Mouse (Mus musculus): ENCODE measurements around the gene Lztr1.
A peak's percentile ranks its signal among the peaks of the same experiment; 100 is the strongest.

Lztr1 gene

GRCm38 (mm10) chr16:17508546-17509239, at the start of gene Lztr1:
Gene Lztr1, plus strand, starts transcription at chr16:17508688.
- peak; percentile 91 to 95 for DNase-seq

DNA sequence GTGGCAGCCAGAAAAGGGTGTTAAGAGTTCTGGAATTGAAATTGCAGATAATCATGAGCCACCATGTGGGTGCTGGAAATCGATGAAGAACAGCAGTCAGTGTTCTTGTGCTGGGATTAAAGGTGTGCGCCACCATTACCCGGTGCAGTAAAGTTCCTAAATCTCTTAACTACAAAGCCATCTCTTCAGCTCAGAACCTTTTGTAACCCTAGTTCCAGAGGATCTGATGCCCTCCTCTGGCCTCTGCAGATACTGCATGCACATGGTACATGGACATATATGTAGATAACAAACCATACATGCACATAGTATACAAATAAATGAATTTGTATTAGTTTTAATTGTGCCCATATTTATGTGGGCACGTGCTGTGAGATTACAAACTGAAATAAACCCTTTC, 48.2 kb upstream of the Lztr1 start:
- DNase-seq = peak; percentile 49 to 65

DNA sequence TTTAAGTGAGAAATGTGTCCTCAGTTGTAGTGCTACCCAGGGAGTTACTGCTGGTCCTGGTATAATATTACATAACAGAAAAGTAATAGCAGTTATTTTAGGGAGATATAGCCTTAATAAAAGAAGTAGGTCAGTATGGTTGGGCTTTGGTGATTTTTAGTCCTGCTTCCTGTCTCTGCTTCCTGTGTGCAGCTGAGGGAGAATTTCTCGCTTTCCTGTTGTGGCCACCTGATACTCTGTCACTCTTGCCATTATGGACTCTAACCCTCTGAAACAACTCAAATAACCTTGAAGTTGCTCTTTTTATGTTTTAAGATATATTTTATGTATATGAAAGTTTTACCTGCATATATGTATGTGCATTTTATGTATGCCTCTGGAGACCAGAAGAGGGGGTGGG, 46.9 kb upstream of the Lztr1 start:
- DNase-seq = no peak

DNA sequence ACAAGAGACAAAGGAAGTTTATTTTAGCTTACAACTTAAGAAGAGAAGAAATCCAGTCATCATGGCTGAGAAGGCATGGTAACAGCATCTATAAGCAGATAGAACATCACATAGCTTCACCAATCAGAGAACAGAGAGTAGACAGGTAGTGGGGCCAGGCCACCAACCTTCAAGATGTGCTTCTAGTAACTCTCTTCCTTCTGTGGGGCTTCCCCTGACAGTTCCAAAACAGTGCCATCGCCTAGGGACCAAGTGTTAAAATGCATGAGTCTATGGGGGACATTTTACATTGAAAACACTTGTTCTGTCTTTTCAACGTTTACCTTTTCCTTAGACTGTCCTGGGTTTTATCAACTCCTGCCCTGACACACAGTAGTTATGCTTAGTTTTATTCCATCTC, 45.3 kb upstream of the Lztr1 start:
- DNase-seq = no peak

- DNase-seq = no peak
Observed at GRCm38 (mm10) chr16:17466875-17467663, 41.4 kb upstream of the Lztr1 start.

- no peak for DNase-seq
Observed at GRCm38 (mm10) chr16:17472498-17472897, 36.0 kb upstream of the Lztr1 start.

DNA sequence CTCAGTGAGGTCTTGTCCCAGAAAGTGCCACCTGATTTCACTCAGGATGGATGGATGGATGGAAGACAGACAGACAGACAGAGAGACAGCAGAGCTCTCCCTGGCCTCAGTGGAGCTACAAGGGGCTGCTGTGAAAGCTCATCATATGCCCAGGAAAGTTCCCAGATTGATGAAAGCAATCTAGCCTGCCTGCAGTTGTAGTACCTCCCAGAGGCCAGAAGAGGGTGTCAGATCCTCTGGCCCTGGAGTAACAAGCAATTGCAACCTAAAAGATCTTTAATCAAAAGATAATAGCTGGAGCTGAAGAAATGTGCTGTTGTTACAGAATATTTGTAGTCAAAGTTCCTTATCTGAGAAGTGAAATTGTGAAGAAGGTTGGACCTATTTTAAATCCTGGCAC, 34.4 kb upstream of the Lztr1 start:
- DNase-seq = peak; percentile 56 to 62

DNA sequence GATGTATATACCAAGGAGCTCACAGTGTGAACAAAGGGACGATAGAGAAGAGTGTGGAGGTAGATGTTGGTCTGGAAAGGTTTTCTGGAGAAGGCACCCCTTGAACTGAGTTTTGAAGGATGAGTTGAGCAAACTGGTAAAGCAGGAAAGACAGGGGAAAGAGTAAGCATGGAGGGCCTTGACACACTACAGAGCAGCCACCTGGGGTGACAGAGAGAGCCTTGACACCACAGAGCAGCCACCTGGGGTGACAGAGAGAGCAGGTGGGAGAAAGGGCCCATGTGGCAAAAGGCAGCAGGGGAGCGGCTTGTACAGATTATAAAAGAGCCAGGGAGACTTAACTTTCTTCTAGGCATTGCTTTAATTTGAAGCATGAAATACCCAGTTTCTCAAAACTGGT, 33.7 kb upstream of the Lztr1 start:
- DNase-seq = no peak

- no peak for DNase-seq
Observed at GRCm38 (mm10) chr16:17475326-17475725, 33.2 kb upstream of the Lztr1 start.

DNA sequence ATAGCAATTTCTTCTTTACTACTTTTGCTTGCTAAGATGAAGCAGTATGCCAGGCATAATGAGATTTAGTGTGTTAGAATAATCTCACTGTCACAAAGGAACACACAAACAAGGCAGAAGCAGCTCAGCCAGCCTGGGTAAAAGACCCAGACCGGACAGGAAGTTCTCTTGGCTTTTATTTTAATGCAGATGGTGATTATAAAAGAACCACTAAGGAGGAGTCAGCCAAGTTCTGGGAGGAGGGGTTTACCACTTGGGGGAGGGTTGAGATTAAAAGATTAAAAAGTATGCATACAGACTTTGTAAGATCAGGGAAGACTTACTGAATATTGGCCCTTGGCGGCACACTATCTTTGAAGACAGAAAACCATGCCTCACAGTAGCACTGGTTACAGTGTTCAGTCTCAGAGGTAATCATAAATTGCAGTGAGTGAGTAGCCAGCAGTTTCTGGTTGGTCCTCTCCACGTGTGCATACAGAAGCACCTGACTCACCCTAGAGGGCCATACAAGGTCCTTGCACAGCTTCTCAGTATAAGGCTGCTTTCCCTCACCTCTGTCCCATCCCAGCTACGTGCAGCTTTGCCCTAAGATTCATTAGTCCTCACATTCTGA, 30.1 kb upstream of the Lztr1 start:
- DNase-seq = no peak

DNA sequence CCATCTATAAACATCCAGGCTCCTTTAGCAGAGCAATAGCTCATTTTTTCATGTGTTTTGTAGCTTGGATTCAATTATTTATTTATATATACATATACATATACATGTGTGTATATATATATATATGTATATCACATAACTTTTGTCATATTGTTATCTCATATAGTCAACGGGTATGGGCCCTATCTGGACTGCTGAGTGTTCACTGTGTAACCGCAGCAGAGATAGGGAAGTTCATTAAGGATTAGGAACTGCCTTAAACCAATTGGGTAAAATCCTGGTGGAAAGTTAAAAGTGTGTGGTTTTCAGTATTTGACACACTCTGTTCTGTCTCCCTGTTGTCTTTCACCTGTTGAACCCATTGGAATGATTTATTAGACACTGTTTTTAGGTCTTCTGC, 27.0 kb upstream of the Lztr1 start:
- DNase-seq = no peak

GRCm38 (mm10) chr16:17486505-17486904, 22.0 kb upstream of the Lztr1 start:
- peak; percentile 66 to 74 for DNase-seq

- DNase-seq = peak; percentile 29 to 50
Observed at GRCm38 (mm10) chr16:17488478-17489468, 19.7 kb upstream of the Lztr1 start.

- peak; percentile 50 to 65 for DNase-seq
Observed at GRCm38 (mm10) chr16:17489469-17490111, 18.9 kb upstream of the Lztr1 start, which contains the start of gene Aifm3. Gene Aifm3, plus strand, starts transcription at chr16:17489611.

GRCm38 (mm10) chr16:17491154-17491553, 17.3 kb upstream of the Lztr1 start:
- DNase-seq = no peak

DNA sequence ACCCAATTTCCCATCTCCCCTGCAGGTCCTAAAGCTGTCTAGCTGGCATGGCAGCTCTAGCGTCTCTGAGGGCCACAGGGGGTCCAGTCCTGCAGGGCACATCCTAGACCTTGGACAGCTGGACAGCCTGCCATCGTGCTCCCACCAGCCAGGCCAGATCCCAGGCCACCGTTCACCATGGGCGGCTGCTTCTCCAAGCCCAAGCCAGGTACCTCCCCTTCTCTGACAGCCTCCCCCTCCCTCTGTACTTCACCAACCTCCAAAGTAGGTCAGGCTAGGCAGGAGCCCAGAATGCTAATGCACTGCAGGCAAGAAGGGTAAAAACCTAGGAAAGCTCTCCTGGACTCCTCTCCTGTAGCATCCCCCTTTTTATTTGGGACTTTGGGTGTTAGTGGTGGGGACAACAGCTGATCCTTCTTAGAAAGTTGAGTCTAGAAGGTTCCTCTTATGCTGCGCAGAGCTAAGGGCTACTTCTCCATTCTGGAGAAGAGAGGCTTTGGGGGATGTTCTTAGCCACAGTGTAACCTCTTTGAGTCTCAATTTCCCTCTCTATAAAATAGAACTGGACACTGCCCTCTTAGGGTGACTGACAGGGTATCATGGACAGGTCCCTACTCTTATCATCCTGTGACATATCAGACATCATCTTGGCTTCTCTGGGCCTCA, 16.5 kb upstream of the Lztr1 start:
- no peak for DNase-seq

- DNase-seq = peak; percentile 82 to 87
Observed at GRCm38 (mm10) chr16:17496499-17497305, 11.8 kb upstream of the Lztr1 start.

- DNase-seq = peak; percentile 28 to 34
Observed at GRCm38 (mm10) chr16:17499249-17499883, 9.1 kb upstream of the Lztr1 start.

GRCm38 (mm10) chr16:17502681-17503080, 5.8 kb upstream of the Lztr1 start:
- DNase-seq = no peak

DNA sequence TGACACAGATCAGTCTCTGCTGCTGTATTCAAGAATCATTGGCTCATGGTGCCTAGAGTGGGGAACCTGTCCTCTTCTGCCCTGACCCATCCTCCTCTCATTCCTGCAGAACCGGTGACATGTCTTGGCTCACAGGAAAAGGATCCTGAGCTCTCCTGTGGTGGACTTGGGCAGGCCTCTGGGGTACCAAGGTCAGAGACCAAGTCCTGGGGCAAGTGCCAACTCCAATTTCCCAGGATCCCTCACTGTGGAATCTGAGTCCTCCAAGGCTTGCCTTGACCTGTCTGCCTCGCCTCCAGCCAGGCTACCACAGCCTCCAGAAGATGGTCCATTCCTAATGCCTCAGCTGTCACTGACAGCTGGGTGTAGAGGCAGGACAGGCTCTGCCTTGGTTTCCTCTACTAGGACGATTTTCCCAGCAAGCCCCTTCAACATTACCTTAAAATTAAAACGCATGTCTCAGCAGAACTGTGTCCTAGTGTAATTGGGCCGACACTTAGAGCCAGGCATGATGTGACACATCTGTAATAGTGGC, 1.4 kb upstream of the Lztr1 start:
- no peak for DNase-seq

Data from kidney, postnatal 4 days (tissue).